11 mouse cellular contexts compared by ENCODE assay signal in the genomic region with DNA sequence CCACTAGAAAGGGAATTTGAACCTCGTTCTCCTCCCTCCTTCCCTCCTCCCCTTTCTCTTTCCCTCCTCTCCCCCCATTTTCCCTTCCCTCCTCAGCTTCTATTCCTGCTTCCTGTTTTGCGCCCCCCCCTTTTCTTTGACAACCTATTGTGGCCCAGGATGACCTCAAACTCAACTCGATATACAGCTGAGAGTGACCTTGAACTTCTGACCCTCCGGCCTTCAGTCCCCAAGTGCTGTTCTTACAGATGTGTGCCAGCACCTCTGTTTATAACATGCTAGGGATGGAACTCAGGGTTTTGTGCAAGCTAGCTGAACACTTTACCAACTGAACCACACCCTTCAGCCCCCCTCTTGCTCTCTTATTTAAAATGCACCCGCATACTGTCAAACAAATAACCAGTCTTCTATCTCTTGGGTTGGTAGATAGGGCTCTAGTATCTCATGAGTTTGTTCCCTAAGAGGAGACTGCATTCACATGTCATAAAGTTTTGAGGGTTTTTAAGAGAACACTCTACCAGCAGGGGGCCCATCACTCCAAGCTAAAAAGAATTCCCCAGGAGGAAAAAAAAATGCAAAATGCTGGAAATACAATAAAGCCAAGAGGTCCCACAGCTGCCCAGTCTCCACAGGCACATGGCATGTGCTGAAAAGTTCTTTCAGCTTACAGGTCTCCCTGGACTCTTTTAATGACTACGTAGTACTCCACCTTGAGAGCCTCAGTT. TPM values are rescaled to one million over a fixed set of nuclear protein-coding genes. Genes with fewer than 3 reads are reported as not detected.
DNase-seq lines count a peak whose midpoint lies in the region; ATAC-seq and TF ChIP-seq lines count a peak whose summit lies in the region.
"Had no signal": no experiment of that assay in that cellular context is flagged by ENCODE, and none has a peak within 500 bp of the region (broad histone marks: within the 10 kb centered on the region; RNA-seq: fewer than 3 reads in every experiment).

No protein-coding gene starts in this region.

- 74% methylated on average over 6 of the region's 6 CpGs for WGBS in heart, embryonic 10.5 days
- WGBS in midbrain, embryonic 13.5 days = 88% methylated on average over 6 of the region's 6 CpGs

- H3K4me2 ChIP-seq in midbrain, embryonic 13.5 days (replicated peaks) = no peak overlapping the region
- H3K4me2 ChIP-seq: embryonic facial prominence, embryonic 12.5 days; hindbrain, embryonic 15.5 days had no signal

- no peak overlapping the region for H3K4me3 ChIP-seq in heart, embryonic 10.5 days
- H3K4me3 ChIP-seq in midbrain, embryonic 13.5 days (replicated peaks) = no peak overlapping the region
- H3K4me3 ChIP-seq: embryonic facial prominence, embryonic 12.5 days; hindbrain, embryonic 15.5 days had no signal

- TF ChIP-seq CTCF in brain, embryonic 14.5 days (IDR thresholded peaks at IDR 0.05; ENCODE audit: borderline replicate concordance, extremely low read depth, insufficient read depth, insufficient read length) = no peak

- ATAC-seq in megakaryocyte, adult 5-6 weeks (ENCODE audit: poor library complexity, severe bottlenecking) = no peak
- no peak for ATAC-seq in midbrain, embryonic 13.5 days

- DNase-seq in heart, adult 8-10 months (ENCODE audit: low spot score) = peak; percentile 41
- DNase-seq in heart, embryonic 10.5 days (ENCODE audit: low spot score) = no peak
- DNase-seq in right cerebral cortex, postnatal 14 days = peak; percentile 45
- no peak for DNase-seq in right cerebral cortex, postnatal 25 days
- peak; percentile 17 for DNase-seq in brain, embryonic 14.5 days (ENCODE audit: low read depth)
- DNase-seq in lung, postnatal 25 days (ENCODE audit: low spot score) = peak; percentile 27
- DNase-seq: thymus, postnatal 36 days had no signal

- no peaks in the 10 kb centered on the region for H3K9me3 ChIP-seq in heart, embryonic 10.5 days
- H3K9me3 ChIP-seq in midbrain, embryonic 13.5 days = no peaks in the 10 kb centered on the region
- H3K9me3 ChIP-seq: embryonic facial prominence, embryonic 12.5 days; hindbrain, embryonic 15.5 days had no signal

- TF ChIP-seq POLR2A in brain, embryonic 14.5 days (IDR thresholded peaks at IDR 0.05; ENCODE audit: borderline replicate concordance, extremely low read depth, insufficient read depth, insufficient read length, poor library complexity, severe bottlenecking) = no peak

- H3K9ac ChIP-seq in midbrain, embryonic 13.5 days (replicated peaks) = no peak overlapping the region
- H3K9ac ChIP-seq: embryonic facial prominence, embryonic 12.5 days; hindbrain, embryonic 15.5 days had no signal

- no peaks in the 10 kb centered on the region for H3K36me3 ChIP-seq in heart, embryonic 10.5 days
- no peaks in the 10 kb centered on the region for H3K36me3 ChIP-seq in midbrain, embryonic 13.5 days
- H3K36me3 ChIP-seq: embryonic facial prominence, embryonic 12.5 days; hindbrain, embryonic 15.5 days had no signal

- H3K4me1 ChIP-seq in heart, embryonic 10.5 days = no peaks in the 10 kb centered on the region; the same call in 1 of the 2 replicates
- no peaks in the 10 kb centered on the region for H3K4me1 ChIP-seq in midbrain, embryonic 13.5 days (replicated peaks)
- H3K4me1 ChIP-seq: embryonic facial prominence, embryonic 12.5 days; hindbrain, embryonic 15.5 days had no signal

- no peaks in the 10 kb centered on the region for H3K27me3 ChIP-seq in heart, embryonic 10.5 days (ENCODE audit: insufficient read depth, poor library complexity, severe bottlenecking)
- H3K27me3 ChIP-seq in midbrain, embryonic 13.5 days = no peaks in the 10 kb centered on the region
- H3K27me3 ChIP-seq: embryonic facial prominence, embryonic 12.5 days; hindbrain, embryonic 15.5 days had no signal

- no peak overlapping the region for H3K27ac ChIP-seq in heart, embryonic 10.5 days
- no peak overlapping the region for H3K27ac ChIP-seq in midbrain, embryonic 13.5 days
- H3K27ac ChIP-seq: embryonic facial prominence, embryonic 12.5 days; hindbrain, embryonic 15.5 days had no signal

RNA-seq across cellular contexts. Expression of a gene that starts 20.8 kb away (rescaled TPM):
- total RNA-seq in heart, adult 8-10 months (2022) = under 1 TPM in 3 of 4 experiments, not detected in 1; 0.28 to 0.47 (median 0.34) TPM
- 0.26 and 0.53 TPM in 2 replicates for polyA plus RNA-seq in heart, embryonic 10.5 days (2016; fragmentation: Nextera tagmentation; extraction: Ambion mirVana)
- polyA plus RNA-seq in brain, embryonic 14.5 days (2012; rRNA removed) = 1.3 TPM in 2 replicates
- total RNA-seq in megakaryocyte, adult 5-6 weeks (2015) = 1.2 TPM in 1 of 2 replicates, not detected in the other
- 0.29 and 0.33 TPM in 2 replicates for total RNA-seq in megakaryocyte, adult 5-6 weeks (2017)
- polyA plus RNA-seq in midbrain, embryonic 13.5 days (2015; fragmentation: Nextera tagmentation; extraction: Ambion mirVana) = 0.50 and 0.67 TPM in 2 replicates

Comparison
In these comparisons a context has a peak if more than half of its experiments do, and no peak if none do; other contexts are left out.
1. DNase-seq: peak in heart, adult 8-10 months (single experiment), right cerebral cortex, postnatal 14 days (single experiment), brain, embryonic 14.5 days (single experiment) and lung, postnatal 25 days (single experiment); none in heart, embryonic 10.5 days (single experiment) and right cerebral cortex, postnatal 25 days (single experiment).